Mouse (Mus musculus) liver, embryonic 11.5 days (tissue): ENCODE results near the gene Gm28043. TPM values are rescaled to one million over a fixed set of nuclear protein-coding genes. Genes with fewer than 3 reads are reported as not detected.
"Not testable (repeated sequence)": the region's sequence is repeated elsewhere in the genome, so short reads cannot be mapped to it uniquely, and the experiment has no call there.

Experiments used
- ATAC-seq: fragments of 200-750 bp; cut with Nextera tagmentation; replicated peaks from 2 replicates; pipeline ENCODE4 v1.8.0; 2017; ENCODE audit warnings: moderate number of reproducible peaks, mild to moderate bottlenecking, moderate TSS enrichment, moderate library complexity; ENCODE audit not compliant: low FRiP score
- DNase-seq: peaks from one replicate; pipeline ENCODE4 v3.0.0-alpha.2; 2017; ENCODE audit warnings: low spot score
- H3K27ac ChIP-seq: fragments of 300-500 bp; sonication (generic); 2 replicates; pipeline ENCODE4 v1.5.1; 2014; ENCODE audit warnings: mild to moderate bottlenecking, low read depth, low read length, control low read depth
- H3K27me3 ChIP-seq: fragments of 300-500 bp; sonication (generic); replicated peaks from 2 replicates; pipeline ENCODE4 v1.6.1; 2014; ENCODE audit warnings: low read length, mixed read lengths; ENCODE audit not compliant: control insufficient read depth, insufficient read depth
- H3K36me3 ChIP-seq: fragments of 300-500 bp; sonication (generic); 2 replicates; pipeline ENCODE4 v1.6.1; 2014; ENCODE audit warnings: mild to moderate bottlenecking, low read length, moderate library complexity, mixed read lengths; ENCODE audit not compliant: control insufficient read depth, insufficient read depth
- H3K4me1 ChIP-seq: fragments of 300-500 bp; sonication (generic); replicated peaks from 2 replicates; pipeline ENCODE4 v1.6.1; 2014; ENCODE audit warnings: low read length, mixed read lengths; ENCODE audit not compliant: control insufficient read depth, insufficient read depth
- H3K4me2 ChIP-seq: fragments of 300-500 bp; sonication (generic); 2 replicates; pipeline ENCODE4 v1.6.1; 2014; ENCODE audit warnings: mild to moderate bottlenecking, control low read depth, moderate library complexity
- H3K4me3 ChIP-seq: fragments of 300-500 bp; sonication (generic); 2 replicates; pipeline ENCODE4 v1.5.1; 2014; ENCODE audit warnings: low read depth, low read length, control low read depth
- H3K9ac ChIP-seq: fragments of 300-500 bp; sonication (generic); 2 replicates; pipeline ENCODE4 v1.6.1; 2014; ENCODE audit warnings: low read depth, low read length, control low read depth
- H3K9me3 ChIP-seq: fragments of 300-500 bp; sonication (generic); 2 replicates; pipeline ENCODE4 v1.6.1; 2016; ENCODE audit warnings: low read length, inconsistent platforms, mixed read lengths; ENCODE audit not compliant: control insufficient read depth
- WGBS: fragments of 180-500 bp; shearing (Covaris S2); extraction: QIAGEN DNeasy Blood & Tissue Kit; methylation state at CpG from one replicate; pipeline ENCODE4 v1.1.7; 2014; 5-methylcytosine and 5-hydroxymethylcytosine counted together
- polyA plus RNA-seq: library from polyadenylated mRNA; unstranded; fragments of >200 nt; fragmentation: Nextera tagmentation; extraction: Ambion mirVana; gene quantifications from 2 replicates; pipeline ENCODE4 v1.2.1, GENCODE M21; 2014

The Gm28043 gene
- polyA plus RNA-seq, 1 experiment from 2014 or later, result 2.6 TPM

- Histone ChIP-seq H3K9me3 (no peaks in the 10 kb centered on the region), H3K4me1 (no peaks in the 10 kb centered on the region), H3K4me3 (no peak overlapping the region), H3K36me3 (peaks cover 15% of the 10 kb centered on the region; the same call in 1 of the 2 replicates), H3K9ac (no peak overlapping the region), H3K27me3 (no peaks in the 10 kb centered on the region), H3K27ac (no peak overlapping the region), H3K4me2 (no peak overlapping the region)
- ATAC-seq (no peak; the same call in 1 of the 2 replicates), DNase-seq (peak; percentile 68)
- WGBS, result 28% methylated on average over 6 of the region's 6 CpGs
Observed at GRCm38 (mm10) chr17:29603283-29603682, 11.4 kb upstream of the Gm28043 start.

- H3K36me3 ChIP-seq, H3K9ac ChIP-seq, ATAC-seq, H3K27ac ChIP-seq, DNase-seq, H3K4me2 ChIP-seq, H3K4me3 ChIP-seq, H3K27me3 ChIP-seq, H3K9me3 ChIP-seq: not testable (repeated sequence)
- peaks cover 19% of the 10 kb centered on the region for H3K4me1 ChIP-seq
- WGBS, result 70% methylated on average over 5 of the region's 5 CpGs
Observed at GRCm38 (mm10) chr17:29613453-29613852, 1.2 kb upstream of the Gm28043 start.

GRCm38 (mm10) chr17:29615024-29615551 is 412 bp downstream of the Gm28043 start:
- no peaks in the 10 kb centered on the region for H3K27me3 ChIP-seq
- DNase-seq (peak; percentile 42), ATAC-seq (peak; percentile 24; the same call in 1 of the 2 replicates)
- peaks cover 10% of the 10 kb centered on the region; the same call in 1 of the 2 replicates for H3K36me3 ChIP-seq
- WGBS, result 1% methylated on average over 42 of the region's 43 CpGs
- no peaks in the 10 kb centered on the region for H3K9me3 ChIP-seq
- peak overlapping the region; percentile 99 for H3K9ac ChIP-seq
- H3K4me2 ChIP-seq, result peak overlapping the region; percentile 74
- peaks cover 19% of the 10 kb centered on the region for H3K4me1 ChIP-seq
- H3K27ac ChIP-seq, result peak overlapping the region; percentile 96
- peak overlapping the region; percentile 97 for H3K4me3 ChIP-seq

GRCm38 (mm10) chr17:29615616-29616015 is 940 bp downstream of the Gm28043 start:
- H3K27me3 ChIP-seq, result no peaks in the 10 kb centered on the region
- no peak for ATAC-seq
- peaks cover 19% of the 10 kb centered on the region for H3K4me1 ChIP-seq
- H3K36me3 ChIP-seq, result peaks cover 11% of the 10 kb centered on the region; the same call in 1 of the 2 replicates
- no peak for DNase-seq
- H3K9me3 ChIP-seq, result no peaks in the 10 kb centered on the region
- no peak overlapping the region for H3K27ac ChIP-seq
- 7% methylated on average over 4 of the region's 4 CpGs for WGBS
- peak overlapping the region; percentile 97 for H3K4me3 ChIP-seq
- H3K4me2 ChIP-seq, result peak overlapping the region; percentile 74
- H3K9ac ChIP-seq, result peak overlapping the region; percentile 99

GRCm38 (mm10) chr17:29619231-29619630 is 4.6 kb downstream of the Gm28043 start:
- no peaks in the 10 kb centered on the region for H3K27me3 ChIP-seq
- no peak for DNase-seq
- no peak overlapping the region for H3K27ac ChIP-seq
- H3K4me1 ChIP-seq, result peaks cover 16% of the 10 kb centered on the region
- no peak overlapping the region for H3K4me2 ChIP-seq
- WGBS, result 78% methylated on average over 3 of the region's 3 CpGs
- no peak overlapping the region for H3K9ac ChIP-seq
- H3K4me3 ChIP-seq, result no peak overlapping the region
- no peaks in the 10 kb centered on the region for H3K9me3 ChIP-seq
- no peak for ATAC-seq
- H3K36me3 ChIP-seq, result peaks cover 30% of the 10 kb centered on the region

GRCm38 (mm10) chr17:29623488-29623887 is 8.8 kb downstream of the Gm28043 start:
- no peak overlapping the region for H3K4me3 ChIP-seq
- WGBS, result 92% methylated on average over 8 of the region's 8 CpGs

GRCm38 (mm10) chr17:29627285-29627684 is 12.6 kb downstream of the Gm28043 start:
- no peaks in the 10 kb centered on the region for H3K9me3 ChIP-seq
- H3K4me2 ChIP-seq, result no peak overlapping the region
- H3K27me3 ChIP-seq, result no peaks in the 10 kb centered on the region
- peaks cover 13% of the 10 kb centered on the region for H3K4me1 ChIP-seq
- no peak overlapping the region for H3K27ac ChIP-seq
- ATAC-seq (no peak), DNase-seq (no peak)
- WGBS, result 94% methylated on average over 9 of the region's 9 CpGs
- no peak overlapping the region for H3K4me3 ChIP-seq
- peaks cover 61% of the 10 kb centered on the region for H3K36me3 ChIP-seq
- no peak overlapping the region for H3K9ac ChIP-seq

More at GRCm38 (mm10) chr17:29623488-29623887, 8.8 kb downstream of the Gm28043 start:
- H3K9me3 ChIP-seq, result no peaks in the 10 kb centered on the region
- H3K27me3 ChIP-seq, result no peaks in the 10 kb centered on the region
- no peaks in the 10 kb centered on the region for H3K4me1 ChIP-seq
- ATAC-seq (no peak), DNase-seq (no peak)
- no peak overlapping the region for H3K27ac ChIP-seq
- H3K4me2 ChIP-seq, result no peak overlapping the region
- H3K36me3 ChIP-seq, result peaks cover 56% of the 10 kb centered on the region
- no peak overlapping the region for H3K9ac ChIP-seq

- peaks cover 13% of the 10 kb centered on the region for H3K4me1 ChIP-seq
- H3K4me3 ChIP-seq, result no peak overlapping the region
- ATAC-seq (no peak), DNase-seq (no peak)
- 84% methylated on average over 5 of the region's 5 CpGs for WGBS
- H3K27me3 ChIP-seq, result no peaks in the 10 kb centered on the region
- no peak overlapping the region for H3K9ac ChIP-seq
- H3K9me3 ChIP-seq, result no peaks in the 10 kb centered on the region
- H3K4me2 ChIP-seq, result no peak overlapping the region
- H3K36me3 ChIP-seq, result peaks cover 55% of the 10 kb centered on the region
- no peak overlapping the region for H3K27ac ChIP-seq
Observed at GRCm38 (mm10) chr17:29628946-29629345, 14.3 kb downstream of the Gm28043 start.

GRCm38 (mm10) chr17:29629620-29630019 is 14.9 kb downstream of the Gm28043 start:
- DNase-seq (no peak), ATAC-seq (peak; percentile 77)
- Histone ChIP-seq H3K27me3 (no peaks in the 10 kb centered on the region), H3K9me3 (no peaks in the 10 kb centered on the region), H3K27ac (no peak overlapping the region; the same call in 1 of the 2 replicates), H3K4me1 (peaks cover 13% of the 10 kb centered on the region), H3K9ac (no peak overlapping the region), H3K4me2 (no peak overlapping the region), H3K4me3 (no peak overlapping the region), H3K36me3 (peaks cover 53% of the 10 kb centered on the region)
- WGBS, result 59% methylated on average over 5 of the region's 5 CpGs
